Mouse (Mus musculus): Measurements from ENCODE around the gene Atp6v0a4. TPM values are rescaled to one million over a fixed set of nuclear protein-coding genes. Genes with fewer than 3 reads are reported as not detected.

Atp6v0a4 gene
- total and polyA plus RNA-seq, 3 experiments, result not detected

DNA sequence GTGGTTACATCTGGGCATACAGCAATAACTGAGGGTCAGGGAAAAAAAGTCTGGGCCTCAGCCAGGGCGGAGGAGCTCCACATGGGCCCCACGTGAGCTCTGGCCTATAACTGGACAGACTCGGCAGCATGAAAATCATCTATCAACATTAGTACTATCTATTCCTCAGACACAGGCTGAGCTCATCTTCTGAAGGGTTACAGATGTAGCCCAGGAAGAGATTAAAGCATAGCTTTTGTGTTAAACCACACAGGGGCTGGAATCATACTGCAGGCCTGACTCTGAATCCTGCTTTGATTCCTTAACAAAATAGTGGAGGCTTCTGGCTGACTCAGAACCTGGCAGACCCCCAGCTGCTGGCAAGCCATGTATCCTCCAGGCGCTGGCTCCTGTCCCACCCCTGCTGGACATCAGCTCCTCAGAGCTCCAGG lies 7.4 kb upstream of the Atp6v0a4 start:
- TF ChIP-seq GATA2 (IDR thresholded peaks at IDR 0.05; ENCODE audit: borderline replicate concordance, low read depth, low read length) (no peak), GATA1 (IDR thresholded peaks at IDR 0.05; ENCODE audit: borderline replicate concordance, low read length) (no peak), CTCF (IDR thresholded peaks at IDR 0.05; ENCODE audit: low read depth, low read length) (no peak), TAL1 (conservative IDR thresholded peaks at IDR 0.05; ENCODE audit: low read depth, low read length) (no peak), POLR2AphosphoS5 (IDR thresholded peaks at IDR 0.05; ENCODE audit: insufficient replicate concordance, low read depth, low read length) (no peak)
- H3K4me1 ChIP-seq (ENCODE audit: insufficient read depth, low read depth, low read length), result no peaks in the 10 kb centered on the region

DNA sequence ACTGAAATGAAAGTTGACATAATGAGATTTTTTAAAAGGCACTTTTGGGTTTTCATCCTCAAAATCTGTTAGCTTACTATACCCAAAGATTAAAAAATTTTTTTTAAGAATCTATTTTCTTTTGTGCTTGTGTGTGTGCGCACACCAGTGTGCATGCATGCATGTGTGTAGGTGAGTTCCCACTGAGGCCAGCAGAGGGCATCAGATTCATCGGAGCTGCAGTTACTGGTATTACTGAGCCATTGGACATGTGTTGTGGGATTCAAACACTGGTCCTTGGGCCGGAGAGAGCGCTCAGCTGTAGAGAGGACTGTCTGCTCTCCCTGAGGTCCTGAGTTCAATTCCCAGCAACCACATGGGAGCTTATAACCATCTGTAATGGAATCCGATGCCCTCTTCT lies 5.5 kb upstream of the Atp6v0a4 start:
- Histone ChIP-seq H3K27me3 (ENCODE audit: insufficient read depth, low read length) (peaks cover 7% of the 10 kb centered on the region; the same call in 1 of the 2 replicates), H3K36me3 (replicated peaks) (no peaks in the 10 kb centered on the region), H3K9me3 (replicated peaks) (no peaks in the 10 kb centered on the region), H3K4me1 (ENCODE audit: insufficient read depth, low read depth, low read length) (no peaks in the 10 kb centered on the region), H3K4me3 (ENCODE audit: low read depth, low read length) (no peak overlapping the region)
- DNase-seq (ENCODE audit: low spot score) (no peak), ATAC-seq (ENCODE audit: extremely low read depth, insufficient number of reproducible peaks, low FRiP score, poor library complexity, severe bottlenecking) (no peak)
- TF ChIP-seq GATA1 (IDR thresholded peaks at IDR 0.05; ENCODE audit: borderline replicate concordance, low read length), result no peak
- TF ChIP-seq POLR2AphosphoS5 (IDR thresholded peaks at IDR 0.05; ENCODE audit: insufficient replicate concordance, low read depth, low read length), result no peak
- no peak for TF ChIP-seq TAL1 (conservative IDR thresholded peaks at IDR 0.05; ENCODE audit: low read depth, low read length)
- no peak for TF ChIP-seq GATA2 (IDR thresholded peaks at IDR 0.05; ENCODE audit: borderline replicate concordance, low read depth, low read length)
- no peak for TF ChIP-seq CTCF (IDR thresholded peaks at IDR 0.05; ENCODE audit: low read depth, low read length)

More for the DNA sequence above, 7.4 kb upstream of the Atp6v0a4 start:
- H3K27me3 ChIP-seq (ENCODE audit: insufficient read depth, low read length), result peaks cover 15% of the 10 kb centered on the region; the same call in 1 of the 2 replicates
- H3K9me3 ChIP-seq (replicated peaks), result no peaks in the 10 kb centered on the region
- no peak for ATAC-seq (ENCODE audit: extremely low read depth, insufficient number of reproducible peaks, low FRiP score, poor library complexity, severe bottlenecking)
- H3K36me3 ChIP-seq (replicated peaks), result no peaks in the 10 kb centered on the region
- no peak for DNase-seq (ENCODE audit: low spot score)
- no peak overlapping the region for H3K4me3 ChIP-seq (ENCODE audit: low read depth, low read length)

DNA sequence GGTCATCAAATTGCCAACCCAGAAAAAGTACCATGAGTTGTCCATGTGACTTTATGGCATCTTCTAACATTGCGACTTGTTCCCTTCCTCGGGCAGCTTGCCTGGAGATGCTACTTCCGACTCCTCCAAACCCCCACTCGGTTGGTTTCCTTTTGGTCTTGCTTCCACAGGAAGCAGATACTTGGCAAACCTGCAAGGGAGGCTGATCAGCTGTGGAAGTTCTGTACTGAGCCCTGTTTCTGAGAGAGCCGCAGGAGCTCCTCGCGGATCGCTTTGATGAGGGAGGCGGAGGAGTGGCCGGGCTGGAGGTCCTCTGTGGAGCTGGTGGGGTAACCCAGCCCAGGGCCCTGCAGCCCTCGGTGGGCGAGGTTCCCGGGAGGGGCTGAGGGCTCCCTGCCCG lies 3.7 kb upstream of the Atp6v0a4 start:
- Histone ChIP-seq H3K9me3 (replicated peaks) (no peaks in the 10 kb centered on the region), H3K27me3 (ENCODE audit: insufficient read depth, low read length) (peaks cover 7% of the 10 kb centered on the region; the same call in 1 of the 2 replicates), H3K4me1 (ENCODE audit: insufficient read depth, low read depth, low read length) (no peaks in the 10 kb centered on the region), H3K4me3 (ENCODE audit: low read depth, low read length) (no peak overlapping the region), H3K36me3 (replicated peaks) (no peaks in the 10 kb centered on the region)
- TF ChIP-seq TAL1 (conservative IDR thresholded peaks at IDR 0.05; ENCODE audit: low read depth, low read length) (no peak), POLR2AphosphoS5 (IDR thresholded peaks at IDR 0.05; ENCODE audit: insufficient replicate concordance, low read depth, low read length) (no peak), GATA2 (IDR thresholded peaks at IDR 0.05; ENCODE audit: borderline replicate concordance, low read depth, low read length) (no peak), GATA1 (IDR thresholded peaks at IDR 0.05; ENCODE audit: borderline replicate concordance, low read length) (no peak), CTCF (IDR thresholded peaks at IDR 0.05; ENCODE audit: low read depth, low read length) (no peak)
- no peak for DNase-seq (ENCODE audit: low spot score)
- ATAC-seq (ENCODE audit: extremely low read depth, insufficient number of reproducible peaks, low FRiP score, poor library complexity, severe bottlenecking), result no peak

DNA sequence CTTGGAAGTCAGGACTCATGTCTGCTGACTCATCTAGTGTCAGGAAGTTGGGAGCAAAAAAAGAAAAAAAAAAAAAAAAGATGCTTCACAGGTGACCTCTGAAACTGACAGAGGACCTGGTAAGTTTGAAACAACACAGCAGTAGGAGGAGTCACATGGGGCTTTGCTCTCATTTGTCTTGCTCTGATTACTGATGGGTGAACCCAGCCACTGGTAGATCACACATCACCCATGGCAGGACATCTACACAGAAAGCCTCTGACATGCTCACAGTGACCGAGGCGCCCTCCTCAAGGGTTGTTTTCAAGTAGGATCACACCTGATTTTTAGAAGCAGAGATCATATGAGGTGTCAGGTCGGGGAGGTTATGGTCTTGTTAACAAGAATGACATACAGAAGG lies 1.1 kb upstream of the Atp6v0a4 start:
- no peaks in the 10 kb centered on the region for H3K36me3 ChIP-seq (replicated peaks)
- peaks cover 11% of the 10 kb centered on the region for H3K27me3 ChIP-seq (ENCODE audit: insufficient read depth, low read length)
- TF ChIP-seq CTCF (IDR thresholded peaks at IDR 0.05; ENCODE audit: low read depth, low read length) (no peak), GATA1 (IDR thresholded peaks at IDR 0.05; ENCODE audit: borderline replicate concordance, low read length) (no peak), POLR2AphosphoS5 (IDR thresholded peaks at IDR 0.05; ENCODE audit: insufficient replicate concordance, low read depth, low read length) (no peak), GATA2 (IDR thresholded peaks at IDR 0.05; ENCODE audit: borderline replicate concordance, low read depth, low read length) (no peak), TAL1 (conservative IDR thresholded peaks at IDR 0.05; ENCODE audit: low read depth, low read length) (no peak)
- H3K4me3 ChIP-seq (ENCODE audit: low read depth, low read length), result no peak overlapping the region
- ATAC-seq (ENCODE audit: extremely low read depth, insufficient number of reproducible peaks, low FRiP score, poor library complexity, severe bottlenecking) (no peak), DNase-seq (ENCODE audit: low spot score) (no peak)
- H3K9me3 ChIP-seq (replicated peaks), result no peaks in the 10 kb centered on the region
- no peaks in the 10 kb centered on the region for H3K4me1 ChIP-seq (ENCODE audit: insufficient read depth, low read depth, low read length)

DNA sequence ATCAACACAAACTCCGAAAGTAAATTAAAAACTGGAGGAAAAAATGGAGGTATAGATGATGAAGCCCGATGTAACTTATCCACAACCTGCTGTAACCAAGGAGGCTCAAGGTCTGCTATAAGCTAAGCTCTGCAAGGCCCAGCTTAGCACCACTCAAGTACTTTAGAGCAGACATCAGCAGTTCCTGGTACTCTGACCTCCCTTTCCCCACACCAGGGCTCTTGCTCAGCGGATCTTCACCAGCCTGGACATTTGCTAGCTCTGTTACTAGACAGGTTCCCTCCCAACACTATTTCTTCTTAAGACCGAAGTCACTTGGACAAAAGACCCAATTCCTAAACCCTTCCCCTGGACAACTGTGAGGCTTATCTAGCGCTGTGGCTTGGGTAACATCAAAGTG lies 496 bp upstream of the Atp6v0a4 start:
- no peaks in the 10 kb centered on the region for H3K36me3 ChIP-seq (replicated peaks)
- H3K27me3 ChIP-seq (ENCODE audit: insufficient read depth, low read length), result peaks cover 11% of the 10 kb centered on the region
- H3K4me3 ChIP-seq (ENCODE audit: low read depth, low read length), result no peak overlapping the region
- DNase-seq (ENCODE audit: low spot score) (no peak), ATAC-seq (ENCODE audit: extremely low read depth, insufficient number of reproducible peaks, low FRiP score, poor library complexity, severe bottlenecking) (no peak)
- no peaks in the 10 kb centered on the region for H3K9me3 ChIP-seq (replicated peaks)
- TF ChIP-seq GATA1 (IDR thresholded peaks at IDR 0.05; ENCODE audit: borderline replicate concordance, low read length), result no peak
- TF ChIP-seq TAL1 (conservative IDR thresholded peaks at IDR 0.05; ENCODE audit: low read depth, low read length), result no peak
- no peak for TF ChIP-seq CTCF (IDR thresholded peaks at IDR 0.05; ENCODE audit: low read depth, low read length)
- TF ChIP-seq POLR2AphosphoS5 (IDR thresholded peaks at IDR 0.05; ENCODE audit: insufficient replicate concordance, low read depth, low read length), result no peak
- no peak for TF ChIP-seq GATA2 (IDR thresholded peaks at IDR 0.05; ENCODE audit: borderline replicate concordance, low read depth, low read length)
- no peaks in the 10 kb centered on the region for H3K4me1 ChIP-seq (ENCODE audit: insufficient read depth, low read depth, low read length)

DNA sequence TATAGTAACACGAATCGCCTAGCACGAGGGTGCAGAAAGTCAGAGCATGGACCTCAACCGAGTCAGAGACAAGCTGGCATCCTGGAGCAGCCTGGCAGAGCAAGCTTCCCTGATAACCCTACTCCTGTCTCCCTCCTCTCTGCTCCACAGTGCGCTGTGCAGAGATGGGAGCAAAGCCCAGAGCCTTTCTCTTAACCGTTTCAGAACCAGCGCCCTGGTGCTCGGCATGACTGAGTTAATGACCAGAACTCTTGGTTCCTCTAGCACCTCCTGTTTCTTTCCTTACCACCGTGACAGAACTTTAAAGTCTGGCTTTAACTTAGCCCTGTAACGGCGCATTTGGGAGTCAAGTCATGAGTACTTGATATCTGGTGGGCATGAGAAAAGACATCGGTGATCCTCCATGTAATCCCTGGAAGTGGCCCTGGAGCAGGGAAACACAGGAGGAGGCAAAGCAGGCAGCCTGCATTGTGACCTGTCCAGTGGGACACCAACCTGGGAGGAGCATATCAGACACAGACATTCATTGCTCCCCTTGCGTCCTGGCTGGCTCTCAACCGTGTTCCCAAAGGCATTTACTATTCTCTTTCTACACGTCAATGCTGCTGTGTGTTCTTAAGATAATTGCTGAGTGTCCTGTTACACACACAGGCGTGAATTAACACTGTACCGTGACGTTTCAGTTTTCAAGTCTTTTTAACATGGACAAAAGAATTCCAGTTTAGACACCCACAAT lies 747 bp downstream of the Atp6v0a4 start:
- H3K27me3 ChIP-seq (ENCODE audit: insufficient read depth, low read length), result peaks cover 9% of the 10 kb centered on the region
- no peak overlapping the region for H3K4me3 ChIP-seq (ENCODE audit: low read depth, low read length)
- DNase-seq (ENCODE audit: low spot score) (no peak), ATAC-seq (ENCODE audit: extremely low read depth, insufficient number of reproducible peaks, low FRiP score, poor library complexity, severe bottlenecking) (no peak)
- no peaks in the 10 kb centered on the region for H3K36me3 ChIP-seq (replicated peaks)
- no peaks in the 10 kb centered on the region for H3K4me1 ChIP-seq (ENCODE audit: insufficient read depth, low read depth, low read length)
- TF ChIP-seq TAL1 (conservative IDR thresholded peaks at IDR 0.05; ENCODE audit: low read depth, low read length) (no peak), CTCF (IDR thresholded peaks at IDR 0.05; ENCODE audit: low read depth, low read length) (no peak), POLR2AphosphoS5 (IDR thresholded peaks at IDR 0.05; ENCODE audit: insufficient replicate concordance, low read depth, low read length) (no peak), GATA2 (IDR thresholded peaks at IDR 0.05; ENCODE audit: borderline replicate concordance, low read depth, low read length) (no peak), GATA1 (IDR thresholded peaks at IDR 0.05; ENCODE audit: borderline replicate concordance, low read length) (no peak)
- H3K9me3 ChIP-seq (replicated peaks), result no peaks in the 10 kb centered on the region

Data from G1E (cell line).